Mouse (Mus musculus) kidney, postnatal 14 days (tissue): ENCODE data around the gene Npy1r.
A peak's percentile ranks its signal among the peaks of the same experiment; 100 is the strongest.

Experiments used
- DNase-seq: peaks from one replicate; pipeline ENCODE4 v3.0.0; 2022; ENCODE audit warnings: mixed read lengths

Npy1r gene

DNA sequence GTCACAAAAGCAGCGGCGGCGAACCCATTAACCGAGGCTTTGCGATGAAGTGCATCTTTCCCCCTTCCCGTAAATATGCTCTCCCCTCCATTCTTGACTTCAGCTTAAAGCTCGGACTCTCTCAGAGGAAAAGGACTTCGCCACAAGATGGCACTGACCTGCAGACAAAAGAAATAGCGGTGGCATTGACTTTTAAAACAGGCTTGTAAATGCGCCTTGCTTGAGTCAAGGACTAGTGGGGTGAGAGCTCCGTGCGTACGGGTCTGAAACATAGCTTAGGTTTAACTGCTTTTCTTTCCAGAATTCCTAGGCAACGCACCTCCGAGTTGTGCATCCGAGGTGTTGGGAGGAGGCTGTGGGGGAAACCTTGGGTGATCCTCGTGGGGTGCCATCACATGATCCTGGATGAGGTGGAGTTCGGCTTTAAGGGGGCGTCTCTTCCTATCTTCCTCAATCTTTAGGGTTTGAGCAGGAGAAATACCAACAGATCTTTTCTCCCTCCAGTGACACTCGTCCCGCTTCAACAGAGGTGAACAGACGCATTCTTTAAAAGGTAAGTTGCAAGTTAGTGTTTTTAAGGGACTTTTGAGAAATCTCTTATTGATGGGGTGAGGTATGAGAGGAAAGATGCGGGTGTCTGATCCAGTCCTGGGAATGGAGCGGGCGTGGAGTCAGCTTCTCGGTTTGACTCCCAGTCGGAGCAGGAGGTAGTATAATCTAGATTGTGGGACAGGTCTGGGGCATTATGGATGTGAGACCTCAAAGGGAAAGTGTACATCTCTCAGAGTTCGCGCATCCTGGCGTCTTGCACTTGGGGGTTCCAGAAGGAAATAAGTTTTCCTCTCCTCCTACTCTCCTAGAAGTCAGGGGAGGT lies at the start of gene Npy1r:
Npy1r (plus strand) TSS at position 223 of the 874 bp plus-strand sequence.
- DNase-seq = peak; percentile 37

DNA sequence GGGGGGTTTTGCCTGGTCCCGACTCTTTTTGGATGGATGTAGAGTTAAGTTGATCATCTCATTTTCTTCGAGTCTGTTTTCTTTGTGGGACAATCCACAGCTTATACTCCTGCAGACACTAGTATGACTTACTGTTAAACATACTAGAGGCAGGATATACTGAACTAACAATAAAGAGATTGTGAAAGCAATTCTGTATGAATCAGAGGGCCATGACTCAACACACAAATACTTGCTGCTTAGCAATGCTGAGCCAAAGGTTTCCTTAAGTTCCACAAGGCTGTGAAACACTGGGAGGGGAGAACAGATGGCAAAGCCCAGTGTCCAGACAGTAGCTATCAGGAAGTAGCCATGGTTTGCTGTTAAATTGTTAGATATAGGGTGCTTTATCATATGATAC lies 15.7 kb upstream of the Npy1r start:
- DNase-seq = no peak

DNA sequence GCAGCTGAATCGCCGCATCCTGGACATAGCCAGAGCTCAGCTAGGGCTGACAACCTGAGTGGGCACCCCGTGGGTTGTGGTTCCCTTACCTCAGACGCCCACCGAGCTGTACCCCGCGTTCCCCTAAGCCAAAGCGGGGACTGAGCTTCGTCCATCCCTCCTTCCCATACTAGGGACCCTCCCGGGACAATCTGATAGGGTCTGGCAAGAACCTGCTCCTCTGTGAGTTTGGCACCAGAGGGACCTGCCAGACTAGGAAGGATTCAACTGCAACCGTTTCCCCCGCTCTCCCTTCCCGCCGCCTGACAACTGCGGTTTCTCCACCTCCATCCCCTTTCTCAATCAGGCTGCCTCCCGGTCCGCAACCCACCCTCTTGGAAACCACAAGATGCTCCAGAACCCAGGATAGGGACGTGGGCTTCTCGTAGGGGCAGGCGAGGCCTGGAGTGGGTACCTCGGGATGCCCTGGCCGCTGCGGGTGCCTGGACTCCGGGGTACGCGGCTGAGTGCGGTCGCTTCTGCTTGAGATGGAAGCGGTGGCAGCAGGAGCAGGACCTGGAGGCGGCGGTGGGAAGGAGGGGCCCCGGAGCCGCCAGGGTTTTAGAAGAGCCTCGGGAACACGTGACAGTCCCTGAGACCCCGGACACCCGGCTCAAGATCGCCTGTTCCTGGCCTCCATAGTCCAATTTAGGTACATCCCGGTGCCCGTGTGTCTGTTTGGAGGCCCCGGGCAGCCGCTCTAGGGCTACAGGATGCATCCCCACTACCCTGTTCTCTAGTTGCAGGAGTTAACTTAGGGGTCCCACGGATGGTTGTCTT lies 9.3 kb upstream of the Npy1r start, which contains the start of gene Npy5r:
Npy5r (minus strand) TSS at position 618 of the 819 bp plus-strand sequence.
- no peak for DNase-seq

DNA sequence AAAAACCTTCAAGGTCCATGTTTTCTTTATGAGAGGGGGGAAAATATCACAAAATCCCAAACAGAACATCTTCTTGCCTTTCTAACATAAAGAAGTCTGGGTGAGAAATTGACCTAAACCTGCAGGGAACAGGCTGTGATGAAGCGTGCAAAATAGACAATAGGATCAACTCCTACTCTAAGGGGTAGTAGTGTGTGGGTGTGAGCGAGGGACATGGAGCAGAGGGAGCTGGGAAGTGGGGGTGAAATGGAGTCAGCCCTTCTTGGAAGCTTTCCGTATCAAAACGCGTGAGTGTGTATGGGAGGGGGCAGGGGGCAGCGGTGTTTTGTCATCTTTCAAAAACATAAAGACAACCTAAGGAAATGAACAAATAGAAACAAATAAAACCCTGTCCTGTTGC lies 8.6 kb upstream of the Npy1r start:
- no peak for DNase-seq

DNA sequence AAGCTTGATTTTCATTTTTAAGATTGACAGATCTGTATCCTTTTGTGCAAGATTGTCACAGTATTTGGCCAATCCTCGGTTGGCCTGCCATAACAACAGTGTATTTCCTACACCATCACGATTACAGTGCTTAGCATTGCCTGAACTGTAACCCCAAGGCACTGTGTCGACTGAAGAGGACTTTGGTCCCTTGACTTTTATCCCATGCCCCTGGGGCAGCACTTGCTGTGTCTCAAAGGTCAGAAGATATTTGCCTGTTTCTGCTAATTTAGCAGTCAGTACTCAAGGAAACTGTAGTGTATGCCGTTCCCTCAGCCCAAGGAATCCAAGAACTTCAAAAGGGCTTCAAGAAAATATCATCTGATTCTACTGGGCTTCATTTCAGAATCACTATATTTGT lies 8.2 kb upstream of the Npy1r start:
- no peak for DNase-seq

DNA sequence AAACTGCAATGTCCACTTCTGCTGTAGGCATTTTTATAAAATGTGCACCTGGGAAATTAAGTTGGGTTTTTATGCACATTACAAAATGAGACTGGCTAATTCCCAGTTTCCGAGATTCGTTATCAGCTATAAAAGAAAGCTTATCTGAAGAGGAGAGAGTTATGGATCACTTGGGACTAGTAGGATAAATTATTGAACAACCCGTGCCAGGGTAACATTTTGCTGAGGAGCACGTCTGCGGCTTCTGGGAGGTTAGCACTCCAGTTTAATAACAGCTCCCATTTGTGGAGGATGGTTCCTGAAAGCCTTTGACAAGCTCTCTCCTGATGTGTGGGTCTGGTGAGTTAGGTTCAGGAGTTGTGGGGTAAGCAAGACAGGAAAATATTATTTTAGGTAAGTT lies 6.6 kb upstream of the Npy1r start:
- no peak for DNase-seq

DNA sequence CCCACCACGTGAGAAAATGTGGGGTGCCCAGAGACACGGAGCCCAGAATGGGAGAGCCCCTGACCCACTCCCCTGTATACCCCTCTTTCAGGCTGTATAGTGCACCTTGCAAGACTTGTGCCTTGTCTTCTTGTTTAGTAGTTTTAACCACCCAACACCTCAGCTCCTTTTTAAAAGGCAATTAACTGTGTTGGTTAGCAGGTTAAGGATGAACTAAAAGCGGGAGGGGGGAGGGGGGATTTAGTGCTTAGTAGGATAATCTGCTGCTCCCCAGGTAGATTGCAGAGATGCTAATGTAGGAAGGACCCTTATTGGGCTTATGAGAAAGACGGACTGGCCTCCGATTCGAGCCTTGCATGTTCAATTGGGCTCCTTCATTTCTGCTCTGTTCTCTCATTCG lies 1.0 kb downstream of the Npy1r start:
- no peak for DNase-seq

DNA sequence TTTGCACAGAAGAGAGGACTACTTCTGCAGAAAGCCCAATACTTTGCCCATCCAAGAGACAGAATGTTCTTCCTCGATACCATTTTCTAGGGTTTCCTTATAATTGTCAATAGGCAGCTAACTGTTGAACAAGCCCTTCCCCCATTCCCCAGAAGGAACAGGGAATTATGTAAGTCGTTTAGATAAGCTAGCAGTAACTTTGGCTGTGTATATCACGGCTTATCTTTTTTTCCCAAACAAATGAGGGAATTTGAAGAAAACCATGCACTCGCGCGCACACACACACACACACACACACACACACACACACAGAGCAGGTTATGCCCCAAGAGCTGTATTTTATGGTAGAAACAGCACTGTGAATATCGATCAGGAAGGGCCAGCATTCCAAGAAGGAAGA lies 1.8 kb downstream of the Npy1r start:
- DNase-seq = no peak

DNA sequence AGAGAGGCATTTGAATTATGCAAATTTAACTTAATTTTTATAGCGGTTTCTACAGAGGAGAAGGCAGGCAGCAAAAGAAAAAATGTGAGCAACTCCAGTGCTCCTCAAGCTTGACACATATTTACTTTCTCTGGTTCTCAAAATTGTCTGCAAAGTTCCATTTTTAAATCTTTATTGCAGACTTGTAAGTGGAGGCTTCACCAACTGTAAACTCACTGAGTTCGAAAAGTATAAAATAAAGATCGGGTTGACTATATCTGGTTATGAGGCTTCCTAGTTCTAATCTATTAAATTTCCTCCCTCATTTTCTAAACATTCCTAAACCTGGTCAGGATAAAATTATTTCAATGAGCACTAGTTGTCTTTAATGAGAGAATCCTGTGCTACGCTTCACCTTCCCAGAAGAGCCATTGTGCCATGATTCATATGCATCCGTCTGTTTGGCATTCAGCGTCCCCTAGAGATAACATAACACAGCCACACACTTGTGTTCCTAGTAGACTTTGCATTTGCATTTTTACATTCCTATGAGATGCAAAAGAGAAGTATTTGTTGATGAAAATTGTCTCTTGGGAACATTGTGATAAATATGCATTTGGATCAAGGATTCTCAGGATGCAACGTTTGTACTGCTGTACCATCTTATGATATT lies 17.5 kb downstream of the Npy1r start:
- DNase-seq = no peak

DNA sequence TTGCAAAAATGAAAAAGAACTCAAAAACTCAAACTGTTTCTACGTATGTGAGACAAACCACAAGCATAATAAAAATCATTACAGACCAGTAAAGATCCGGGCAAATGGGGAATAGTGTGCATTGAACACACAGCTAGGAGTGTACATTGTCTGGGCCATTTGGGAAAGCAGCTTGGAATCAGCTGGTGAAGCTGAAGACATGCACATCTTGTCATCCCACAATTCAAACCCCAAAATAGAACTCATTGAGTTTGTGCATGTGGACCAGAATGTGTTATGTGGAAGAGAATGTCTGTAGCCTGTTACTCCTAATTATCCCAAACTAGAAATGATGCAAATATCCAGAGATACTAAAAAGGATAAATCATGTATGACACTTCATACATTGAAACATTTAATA lies 25.8 kb downstream of the Npy1r start:
- DNase-seq = no peak

DNA sequence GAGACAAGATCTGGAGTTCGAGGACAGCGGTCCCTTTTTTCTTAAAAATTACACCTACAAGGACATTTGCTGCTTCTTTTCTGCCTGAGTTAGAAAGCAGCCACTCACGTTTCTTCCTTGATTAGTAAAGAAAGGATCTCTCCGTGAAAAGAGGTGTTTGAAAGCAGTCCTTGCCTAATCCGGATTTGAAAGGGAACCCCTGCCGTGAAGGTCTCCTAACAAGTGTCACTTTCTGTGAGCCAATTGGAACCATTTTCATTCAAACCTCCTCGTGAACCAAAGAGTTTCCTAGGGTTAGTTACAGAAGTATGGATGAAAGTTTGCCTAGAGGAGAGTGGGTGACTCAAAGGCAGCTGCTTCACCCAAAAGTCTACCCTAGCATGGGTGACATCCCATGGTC lies 32.5 kb downstream of the Npy1r start:
- no peak for DNase-seq

DNA sequence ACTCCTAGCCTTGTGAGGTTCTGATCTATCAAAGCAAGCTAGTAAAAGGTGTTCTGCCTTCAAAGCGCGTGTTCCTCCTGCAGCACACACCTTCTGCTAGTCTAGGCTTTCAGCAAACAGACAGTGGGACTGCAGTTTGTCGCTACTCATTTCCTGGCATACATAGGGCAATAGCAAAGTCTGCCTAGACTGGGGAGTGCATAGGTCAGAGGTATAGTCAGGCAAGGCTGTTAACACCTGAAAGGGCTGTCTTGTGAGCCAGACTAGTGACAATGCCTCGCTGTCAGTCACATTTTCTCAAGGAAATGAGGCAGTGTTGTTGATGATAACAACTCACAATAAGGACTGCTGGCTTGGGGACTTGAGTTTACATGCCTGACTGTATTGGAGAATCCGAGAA lies 35.0 kb downstream of the Npy1r start:
- no peak for DNase-seq

DNA sequence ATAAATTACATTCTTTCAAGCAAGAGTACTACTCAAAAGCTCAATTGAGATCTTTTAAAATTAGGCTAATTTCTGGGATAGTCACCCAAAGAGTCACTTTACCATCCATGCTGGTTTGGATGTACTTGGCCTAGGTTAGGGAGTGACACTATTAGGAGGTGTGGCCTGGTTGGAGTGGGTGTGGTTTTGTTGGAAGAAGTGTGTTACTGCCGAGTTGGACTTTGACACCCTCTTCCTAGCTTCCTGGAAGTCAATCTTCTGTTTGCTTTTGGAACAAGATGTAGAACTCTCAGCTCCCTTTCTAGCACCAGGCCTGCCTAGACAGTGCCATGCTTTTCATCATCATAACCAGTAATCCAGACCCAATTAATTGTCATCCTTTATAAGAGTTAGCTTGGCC lies 45.4 kb downstream of the Npy1r start:
- DNase-seq = no peak

DNA sequence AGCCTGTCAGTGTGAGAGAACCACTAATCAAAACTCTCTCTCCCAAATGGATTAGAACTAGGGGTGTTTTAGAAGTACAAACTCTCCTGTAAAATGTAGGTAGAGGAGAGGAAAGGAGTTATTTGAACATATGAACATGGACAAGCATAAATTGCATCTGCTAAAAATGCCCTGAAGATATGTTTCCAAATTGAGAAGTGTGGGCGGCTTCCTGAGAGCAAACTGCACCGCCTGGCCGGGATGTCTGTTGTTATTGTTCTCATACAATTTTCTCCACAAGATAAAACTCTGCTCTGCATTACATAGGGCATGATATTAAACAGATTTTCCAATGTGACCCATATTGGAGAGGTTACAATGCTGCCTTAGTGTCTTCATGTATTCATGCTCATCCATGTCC lies 48.6 kb downstream of the Npy1r start:
- no peak for DNase-seq

DNA sequence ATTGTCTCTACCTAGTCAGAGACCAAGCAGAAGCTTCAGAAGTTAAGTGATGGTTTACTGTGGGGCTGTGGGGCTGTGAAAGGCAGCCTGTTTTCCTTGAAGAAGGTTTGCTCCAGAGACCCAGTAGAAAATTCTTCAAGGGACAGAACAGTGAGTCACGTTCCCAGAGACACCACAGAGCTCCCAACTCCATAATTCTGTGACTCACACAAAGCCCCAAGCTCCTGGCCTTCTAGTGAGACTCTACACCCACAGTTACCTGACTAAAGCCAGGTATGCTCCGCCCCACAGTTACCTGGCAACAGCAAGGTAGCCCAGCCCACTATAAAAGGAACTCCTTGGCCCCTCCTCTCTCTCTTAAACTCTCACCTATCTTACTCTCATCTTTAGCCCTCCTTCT lies 54.6 kb downstream of the Npy1r start:
- DNase-seq = no peak

DNA sequence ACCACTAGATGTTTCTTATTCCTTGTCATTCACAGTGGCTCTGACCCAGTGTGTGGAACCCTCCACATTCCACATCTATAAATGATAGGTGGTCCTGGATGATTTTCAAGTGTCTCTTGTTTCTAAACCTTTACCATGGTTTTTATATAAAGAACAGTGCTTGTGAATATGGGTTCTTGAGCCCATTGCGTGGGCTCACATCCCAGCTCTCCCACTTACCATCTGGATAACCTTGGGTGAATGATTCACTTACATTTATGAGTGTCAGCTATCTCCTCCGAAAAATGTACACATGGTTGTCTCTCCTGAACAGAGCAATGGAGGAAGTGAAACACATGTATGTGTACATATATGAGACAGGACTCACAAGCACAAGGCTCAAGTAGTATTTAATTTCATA lies 59.2 kb downstream of the Npy1r start:
- no peak for DNase-seq
